Mouse (Mus musculus) bone marrow, adult 2 months (tissue): ENCODE results near the gene Cebpb.

Experiments
- CTCF ChIP-seq: fragments of 200-500 bp; IDR thresholded peaks from 2 replicates; pipeline ENCODE4 v1.5.1; 2011; ENCODE audit warnings: low read length, control low read depth; ENCODE audit not compliant: control insufficient read depth, insufficient read depth
- POLR2A ChIP-seq: fragments of 200-500 bp; IDR thresholded peaks from 2 replicates; pipeline ENCODE4 v1.6.1; 2011; ENCODE audit warnings: low read depth, mild to moderate bottlenecking, control low read depth, low read length, borderline replicate concordance; ENCODE audit not compliant: control insufficient read depth

GRCm38 (mm10) chr2:167709969-167710368 lies 21.3 kb downstream of the Cebpb start:
- TF ChIP-seq POLR2A (no peak), CTCF (no peak)
